Mouse (Mus musculus): Measurements from ENCODE around the gene Slc7a11.

GRCm38 (mm10) chr3:50440409-50440808 is 3.0 kb downstream of the Slc7a11 start:
- TF ChIP-seq CTCF (IDR thresholded peaks at IDR 0.05; ENCODE audit: low read depth, low read length) (no peak), TAL1 (conservative IDR thresholded peaks at IDR 0.05; ENCODE audit: low read depth, low read length) (no peak), POLR2AphosphoS5 (IDR thresholded peaks at IDR 0.05; ENCODE audit: insufficient replicate concordance, low read depth, low read length) (no peak)
